Mouse (Mus musculus): ENCODE measurements around the gene Ppp1r12c. TPM values are rescaled to one million over a fixed set of nuclear protein-coding genes. Genes with fewer than 3 reads are reported as not detected.

Gene Ppp1r12c
- total RNA-seq, 2 experiments from 2014 or later: 173 to 177 TPM

DNA sequence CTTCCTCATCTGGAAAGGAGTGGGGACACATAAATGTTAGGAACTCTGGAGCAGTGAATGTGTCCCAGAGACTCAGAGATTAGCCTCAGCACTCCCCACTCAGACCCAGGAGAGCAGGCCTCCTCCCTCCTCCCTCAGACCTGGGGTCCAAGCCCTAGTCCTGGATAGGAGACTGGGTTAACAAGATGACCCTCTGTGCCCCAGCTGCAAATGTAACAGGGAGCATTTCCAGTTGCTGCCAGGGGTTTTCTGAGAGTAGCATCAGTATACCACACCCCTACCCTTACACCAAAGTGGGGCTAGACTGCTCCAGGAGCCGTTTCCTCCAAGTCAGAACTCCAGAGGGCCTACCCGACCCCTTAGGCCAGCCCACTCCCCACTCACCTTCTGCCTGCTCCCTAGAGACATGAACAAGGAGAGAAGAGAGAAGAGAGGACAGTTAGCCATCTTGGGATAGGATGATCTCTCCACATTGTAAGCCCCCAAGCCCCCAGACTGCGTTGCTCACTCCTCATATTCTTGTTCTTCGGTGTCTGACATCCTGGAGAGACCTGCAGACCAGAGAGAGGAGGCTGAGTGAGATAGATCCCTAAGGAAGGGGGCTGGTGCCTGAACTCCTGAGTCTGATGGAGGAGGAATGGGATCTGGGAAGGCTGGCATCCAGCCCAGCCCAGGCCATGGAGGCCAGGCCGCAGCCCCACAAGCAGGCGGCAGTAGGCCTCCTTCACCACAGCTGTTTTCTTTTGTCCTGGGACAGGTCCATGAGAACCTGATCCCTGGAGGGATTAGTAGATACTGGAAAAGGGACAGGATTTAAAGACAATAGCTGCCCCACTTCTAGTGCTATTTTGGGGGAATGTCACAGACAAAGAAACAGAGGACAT lies 12.6 kb upstream of the Ppp1r12c start:
- H3K4me3 ChIP-seq: no peak overlapping the region
- no peak for DNase-seq (ENCODE audit: extremely low spot score in 1 of 2, low spot score in 2 of 2)
- intact Hi-C loops (cut with DNase I): no loop called here
- TF ChIP-seq CTCF (IDR thresholded peaks at IDR 0.05): no peak
- H3K27ac ChIP-seq: no peak overlapping the region

DNA sequence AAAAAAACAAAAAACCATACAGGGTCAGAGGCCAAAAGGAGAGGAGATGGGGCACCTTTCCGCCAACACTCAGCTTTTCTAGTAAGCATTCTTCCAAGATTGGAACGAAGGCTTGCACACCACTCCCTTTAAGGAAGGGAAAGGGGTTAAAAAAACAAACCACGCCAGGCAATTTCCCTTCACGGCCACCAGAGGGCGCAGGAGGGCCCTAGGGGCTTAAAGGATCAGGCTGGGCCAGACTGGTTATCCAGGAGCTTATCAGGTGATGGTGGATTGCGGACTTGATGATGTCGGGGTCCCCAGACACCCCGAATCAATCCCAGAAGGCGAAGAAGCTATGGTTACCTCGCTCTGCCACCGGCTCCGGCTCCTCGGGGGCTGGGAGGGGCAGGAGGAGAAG lies 11.8 kb upstream of the Ppp1r12c start:
- TF ChIP-seq CTCF (IDR thresholded peaks at IDR 0.05): peak; percentile 91
- intact Hi-C loops (cut with DNase I): no loop called here
- no peak for DNase-seq (ENCODE audit: extremely low spot score in 1 of 2, low spot score in 2 of 2)

DNA sequence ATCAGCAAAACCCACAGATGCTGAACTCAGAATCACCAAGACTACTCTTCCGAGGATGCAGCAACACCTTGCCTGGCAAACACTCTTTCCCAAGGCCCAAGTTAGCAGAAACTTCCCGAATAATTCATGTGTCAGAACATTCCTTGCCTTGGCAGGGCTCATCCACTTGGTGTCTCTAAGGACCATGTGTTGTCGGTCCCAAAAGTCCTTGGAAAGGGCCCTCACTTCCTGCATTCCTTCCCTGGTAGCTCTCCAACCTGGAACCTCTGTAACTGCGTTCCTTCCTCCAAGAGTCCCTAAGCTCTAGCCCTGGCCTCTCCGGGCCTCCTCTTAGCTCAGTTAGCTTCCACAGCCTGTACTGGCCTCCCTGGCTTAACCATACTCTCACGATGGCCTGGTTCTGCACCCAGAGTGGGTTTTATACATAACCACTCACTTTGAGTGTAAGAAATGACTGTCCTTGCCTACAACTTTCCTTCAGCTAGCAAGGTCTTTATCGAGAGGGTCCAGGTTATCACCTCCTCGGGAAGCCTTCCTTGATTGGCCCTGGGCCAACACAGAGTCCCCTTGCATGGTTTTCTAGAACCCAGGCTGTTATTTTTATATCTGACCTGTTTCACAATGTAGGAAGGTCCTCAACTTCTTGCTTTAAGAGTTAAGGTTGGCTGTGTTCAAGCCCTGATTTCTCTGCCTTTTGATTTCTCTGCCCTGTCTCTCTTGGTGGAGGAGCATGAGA lies 10.2 kb upstream of the Ppp1r12c start:
- DNase-seq (ENCODE audit: extremely low spot score in 1 of 2, low spot score in 2 of 2): no peak
- intact Hi-C loops (cut with DNase I): no loop called here
- Histone ChIP-seq H3K4me3 (no peak overlapping the region), H3K27ac (no peak overlapping the region)
- no peak for TF ChIP-seq CTCF (IDR thresholded peaks at IDR 0.05)

More for the DNA sequence above, 11.8 kb upstream of the Ppp1r12c start:
- Histone ChIP-seq H3K4me3 (no peak overlapping the region), H3K27ac (no peak overlapping the region)

DNA sequence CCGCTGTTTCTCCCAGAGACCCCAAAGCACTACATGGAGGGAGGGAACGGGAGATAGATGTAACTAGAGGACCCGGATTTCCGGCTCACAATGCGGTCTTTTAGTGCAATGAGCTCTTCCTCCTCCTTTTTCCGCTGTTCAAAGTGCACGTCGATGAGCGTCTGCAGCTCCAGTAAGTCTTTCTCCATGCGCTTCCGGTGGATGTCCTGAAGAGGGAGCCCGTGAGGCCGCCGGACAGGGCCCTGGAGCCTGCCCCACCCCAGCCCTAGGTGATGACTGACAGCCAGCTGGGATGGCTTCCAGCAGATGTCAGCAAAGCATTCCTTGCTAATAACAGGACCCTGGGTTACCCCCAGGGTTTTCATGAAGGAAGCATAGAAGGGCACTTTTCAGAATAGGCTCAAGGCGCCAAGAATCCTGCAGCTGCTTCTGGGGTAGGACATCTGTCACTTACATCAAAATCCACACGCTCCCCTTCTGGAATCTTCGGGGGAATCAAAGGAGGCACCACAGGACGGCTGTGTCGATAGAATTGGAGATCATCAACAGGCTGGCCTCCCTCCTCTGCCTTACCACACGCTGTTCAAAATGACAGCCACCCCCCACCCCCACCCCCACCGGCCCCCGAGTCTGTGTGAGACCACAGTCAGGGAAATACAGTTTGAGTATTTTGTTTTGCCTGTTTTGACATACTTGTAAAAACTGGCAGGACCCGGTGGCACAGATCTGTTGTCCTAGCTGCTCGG lies 8.6 kb upstream of the Ppp1r12c start:
- intact Hi-C loops (cut with DNase I): loop anchor here (10.0 kb wide), 1 partner anchor 375 kb away; the partner anchor contains the start of gene Leng8
- peak; percentile 85 for TF ChIP-seq CTCF (IDR thresholded peaks at IDR 0.05)
- no peak overlapping the region for H3K4me3 ChIP-seq
- DNase-seq (ENCODE audit: extremely low spot score in 1 of 2, low spot score in 2 of 2): peak; percentile 43 to 55
- no peak overlapping the region for H3K27ac ChIP-seq

DNA sequence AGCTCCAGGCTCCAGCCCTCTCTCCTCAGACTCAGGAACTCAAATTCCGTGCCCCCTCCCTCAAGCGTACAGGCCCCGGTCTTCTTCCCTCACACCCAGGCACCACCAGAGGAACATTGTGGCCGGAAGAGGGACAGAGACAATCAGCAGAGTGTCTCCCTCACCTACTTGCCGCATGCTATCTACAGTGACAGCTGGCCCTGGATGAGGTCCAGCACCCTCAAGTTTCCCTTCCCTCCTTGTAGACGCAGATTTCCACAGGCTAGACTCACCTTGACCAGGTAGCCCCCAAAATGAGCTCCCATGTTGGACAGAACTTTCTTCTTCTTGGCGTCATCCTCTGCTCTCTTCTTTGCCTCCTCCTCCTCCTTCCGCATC lies 7.2 kb upstream of the Ppp1r12c start:
- TF ChIP-seq CTCF (IDR thresholded peaks at IDR 0.05): no peak
- H3K27ac ChIP-seq: no peak overlapping the region
- no peak for DNase-seq (ENCODE audit: extremely low spot score in 1 of 2, low spot score in 2 of 2)
- intact Hi-C loops (cut with DNase I): loop anchor here (10.0 kb wide), 1 partner anchor 374 kb away; the partner anchor contains the start of gene Leng8
- H3K4me3 ChIP-seq: no peak overlapping the region

DNA sequence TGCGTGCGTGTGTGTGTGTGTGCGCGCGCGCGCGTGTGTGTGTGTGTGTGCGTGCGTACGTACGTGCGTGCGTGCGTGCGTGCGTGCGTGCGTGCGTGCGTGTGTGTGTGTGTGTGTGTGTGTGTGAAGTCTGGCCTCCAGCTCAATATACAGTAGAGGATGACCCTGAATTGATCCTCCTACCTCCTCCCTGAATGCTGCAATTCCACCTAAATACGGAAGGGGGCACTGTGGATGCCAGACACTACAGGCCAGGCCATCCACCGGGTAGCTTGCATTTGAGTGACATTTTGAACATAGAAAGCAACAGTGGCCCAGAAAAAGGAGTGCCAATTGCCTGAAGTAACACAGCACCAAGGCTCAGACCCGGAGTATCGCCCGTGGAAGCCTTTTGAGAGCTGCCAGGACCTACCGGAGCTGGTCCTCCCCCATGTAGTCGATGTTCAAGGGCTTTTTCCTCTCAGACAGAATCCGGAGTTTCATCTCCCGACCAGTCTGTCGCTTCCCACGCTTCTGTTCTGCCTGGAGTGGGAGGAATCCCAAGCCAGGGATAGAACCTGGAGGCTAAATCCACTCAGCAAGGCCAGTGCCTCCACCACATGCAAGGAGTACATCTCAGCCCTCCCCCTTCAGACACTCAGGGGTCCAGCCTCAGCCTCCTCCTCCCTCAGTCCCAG lies 6.7 kb upstream of the Ppp1r12c start:
- peak in 1 of 2 experiments; percentile 36 for DNase-seq (ENCODE audit: extremely low spot score in 1 of 2, low spot score in 2 of 2)

DNA sequence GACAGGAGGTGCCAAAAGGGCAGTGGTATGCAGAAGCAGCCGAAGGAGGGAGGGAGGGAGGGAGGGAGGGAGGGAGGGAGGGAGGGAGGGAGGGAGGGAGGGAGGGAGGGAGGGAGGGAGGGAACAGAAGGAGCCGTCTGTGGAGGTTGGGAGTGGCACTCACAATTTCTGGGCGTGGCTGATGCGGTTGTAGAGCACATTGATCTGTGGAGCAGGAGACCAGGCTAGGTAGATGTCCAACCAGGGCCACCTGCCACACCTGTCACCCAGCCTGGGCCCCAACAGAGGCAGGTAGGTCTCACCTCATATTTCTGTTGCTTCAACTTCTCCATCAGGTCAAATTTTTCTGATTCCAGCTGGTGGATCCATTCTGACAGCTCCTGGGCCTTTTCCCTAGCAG lies 5.7 kb upstream of the Ppp1r12c start:
- TF ChIP-seq CTCF (IDR thresholded peaks at IDR 0.05): no peak
- H3K27ac ChIP-seq: no peak overlapping the region
- no peak overlapping the region for H3K4me3 ChIP-seq
- intact Hi-C loops (cut with DNase I): loop anchor here (10.0 kb wide), 1 partner anchor 372 kb away; the partner anchor contains the start of gene Leng8
- DNase-seq (ENCODE audit: extremely low spot score in 1 of 2, low spot score in 2 of 2): no peak

More for the DNA sequence above, 6.7 kb upstream of the Ppp1r12c start:
- TF ChIP-seq CTCF (IDR thresholded peaks at IDR 0.05): peak; percentile 44
- Histone ChIP-seq H3K27ac (no peak overlapping the region), H3K4me3 (no peak overlapping the region)
- intact Hi-C loops (cut with DNase I): loop anchor here (10.0 kb wide), 1 partner anchor 373 kb away; the partner anchor contains the start of gene Leng8

DNA sequence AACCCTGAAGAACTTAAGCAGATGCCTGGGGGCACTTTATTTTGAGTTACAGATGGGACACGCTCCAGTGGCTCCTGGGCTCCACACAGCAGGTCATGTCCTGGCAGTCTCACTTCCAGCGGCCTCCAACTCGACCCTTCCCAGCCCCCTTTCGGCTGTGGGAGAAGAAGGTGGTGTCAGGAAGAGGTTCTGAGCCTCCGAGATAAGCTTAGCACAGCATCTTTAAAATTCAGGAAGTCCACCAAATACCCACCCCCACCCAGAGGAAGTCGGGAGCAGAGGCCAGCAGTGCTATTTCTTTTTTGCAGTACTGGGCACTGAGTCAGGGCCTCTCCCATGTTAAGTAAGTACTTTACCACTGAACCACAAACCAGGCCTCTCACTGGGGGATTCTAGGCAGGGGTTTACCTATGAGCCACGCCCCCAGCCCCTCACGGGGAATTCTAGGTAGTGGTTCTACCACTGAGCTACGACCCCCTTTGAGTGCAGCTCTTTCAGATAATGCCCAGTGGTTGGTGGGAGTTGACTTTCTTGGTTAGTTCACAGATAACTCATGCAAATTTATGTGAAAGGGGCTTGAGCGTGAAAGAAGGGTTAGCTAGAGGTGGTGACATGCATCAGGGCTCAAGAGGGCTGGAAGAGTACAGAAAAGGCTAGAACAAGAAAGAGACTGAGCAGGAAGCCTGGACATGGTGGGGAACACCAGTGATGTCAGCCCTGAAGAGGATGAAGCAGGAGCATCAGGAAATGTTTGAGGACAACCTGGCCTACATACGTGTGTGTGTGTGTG lies 3.4 kb upstream of the Ppp1r12c start:
- Histone ChIP-seq H3K4me3 (no peak overlapping the region), H3K27ac (no peak overlapping the region)
- no peak for TF ChIP-seq CTCF (IDR thresholded peaks at IDR 0.05)
- DNase-seq (ENCODE audit: extremely low spot score in 1 of 2, low spot score in 2 of 2): no peak
- intact Hi-C loops (cut with DNase I): loop anchor here (5.0 to 10.0 kb wide), 2 partner anchors 370 to 557 kb away; partner anchors contain the start of genes Leng8 and U2af2

DNA sequence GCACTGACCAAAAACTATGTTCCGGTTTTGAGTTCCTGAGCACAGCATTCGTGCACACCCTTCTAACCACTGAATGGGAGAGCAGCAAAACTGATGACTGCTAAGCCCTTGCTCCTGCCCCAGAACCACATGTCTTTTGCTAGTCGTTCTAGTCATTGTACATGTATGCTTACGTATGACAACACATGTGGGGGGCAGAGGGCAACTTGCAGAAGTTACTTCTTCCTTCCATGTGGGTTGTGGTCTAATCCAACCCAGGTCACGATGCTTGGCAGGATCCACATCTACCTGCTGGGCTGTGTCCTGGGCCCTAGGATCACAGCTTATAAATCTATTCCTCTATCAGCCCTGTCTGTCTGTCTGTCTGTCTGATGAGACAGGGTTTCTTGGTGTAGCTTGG lies 2.4 kb upstream of the Ppp1r12c start:
- DNase-seq (ENCODE audit: extremely low spot score in 1 of 2, low spot score in 2 of 2): no peak
- TF ChIP-seq CTCF (IDR thresholded peaks at IDR 0.05): no peak
- H3K27ac ChIP-seq: no peak overlapping the region
- no peak overlapping the region for H3K4me3 ChIP-seq
- intact Hi-C loops (cut with DNase I): loop anchor here (5.0 to 10.0 kb wide), 2 partner anchors 369 to 558 kb away; partner anchors contain the start of genes Leng8 and U2af2

DNA sequence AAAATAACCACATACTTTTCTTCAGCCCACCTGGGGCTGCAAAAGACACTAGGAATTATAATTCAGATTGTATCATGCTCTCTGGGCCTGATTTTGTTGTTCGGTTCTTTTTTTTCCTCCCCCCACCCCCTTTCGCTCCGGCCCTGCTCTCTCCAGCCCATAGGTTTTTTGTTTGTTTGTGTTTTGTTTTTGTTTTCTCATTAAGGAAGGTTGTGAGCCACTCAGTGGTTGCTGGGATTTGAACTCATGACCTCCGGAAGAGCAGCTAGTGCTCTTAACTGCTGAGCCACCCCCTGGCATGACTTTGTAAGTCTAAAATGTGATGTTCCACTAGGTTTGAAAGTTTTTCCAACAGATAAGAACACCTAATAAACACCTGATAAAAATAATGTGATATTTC lies 1.6 kb upstream of the Ppp1r12c start:
- no peak for TF ChIP-seq CTCF (IDR thresholded peaks at IDR 0.05)
- Histone ChIP-seq H3K4me3 (no peak overlapping the region), H3K27ac (no peak overlapping the region)
- intact Hi-C loops (cut with DNase I): loop anchor here (5.0 to 10.0 kb wide), 2 partner anchors 368 to 559 kb away; partner anchors contain the start of genes Leng8 and U2af2
- DNase-seq (ENCODE audit: extremely low spot score in 1 of 2, low spot score in 2 of 2): no peak
